Mouse (Mus musculus): ENCODE data around the gene Irx6. TPM values are rescaled to one million over a fixed set of nuclear protein-coding genes. Genes with fewer than 3 reads are reported as not detected.

The Irx6 gene
- total RNA-seq, 2 experiments from 2014 or later = 0.21 to 0.22 TPM

DNA sequence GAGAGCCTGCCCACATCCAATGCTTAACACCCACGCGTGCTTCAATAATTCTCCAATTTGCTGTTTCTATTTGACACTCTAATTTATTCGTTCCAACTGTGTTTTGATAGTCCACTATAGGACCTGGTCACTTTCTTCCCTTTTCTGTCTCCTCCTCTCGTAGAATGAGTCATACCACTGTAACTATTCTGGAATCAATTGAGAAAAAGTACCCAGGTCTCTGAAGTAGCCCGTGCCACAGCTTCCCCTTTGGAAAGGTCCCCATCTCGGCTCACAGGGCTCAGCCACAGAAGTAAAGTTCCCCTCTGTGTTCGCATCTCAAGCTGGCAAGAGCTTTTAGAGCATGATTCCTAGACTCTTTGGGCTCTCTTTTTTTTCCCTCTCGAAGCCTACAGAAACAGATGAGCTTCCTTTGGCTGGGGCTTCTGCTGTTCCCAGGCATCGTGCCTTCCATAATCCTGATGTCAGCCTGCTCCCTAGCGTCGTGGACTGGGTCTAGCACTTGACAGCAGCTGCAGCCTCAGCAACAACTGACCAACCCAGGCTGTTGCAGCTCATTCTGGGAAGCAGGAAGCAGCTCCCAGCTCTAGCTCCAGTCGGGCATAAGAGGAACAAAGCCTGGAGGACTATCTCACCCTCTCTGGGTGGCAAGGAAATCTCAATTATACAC, 47.3 kb downstream of the Irx6 start:
- DNase-seq (ENCODE audit: low spot score in 2 of 2) = peak; percentile 74 to 78

DNA sequence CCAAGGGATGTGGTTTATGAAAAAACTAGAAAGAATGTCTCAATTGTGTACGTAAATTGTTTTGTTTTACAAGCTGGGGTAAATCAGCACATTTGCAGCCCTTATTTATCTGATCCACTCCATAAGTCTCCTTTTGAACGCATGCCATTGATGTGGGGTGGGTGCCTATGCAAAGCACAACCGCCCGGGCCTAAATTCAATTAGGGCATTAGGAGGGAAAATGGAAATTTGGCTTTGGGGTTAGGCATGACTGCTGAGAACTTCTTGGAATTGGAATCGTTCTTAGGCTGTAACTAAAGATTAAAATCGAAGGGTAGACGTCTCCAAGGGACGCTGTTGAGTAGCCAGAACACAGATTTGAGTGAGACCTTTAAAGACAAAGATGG, 47.8 kb downstream of the Irx6 start:
- DNase-seq (ENCODE audit: low spot score in 2 of 2) = no peak

DNA sequence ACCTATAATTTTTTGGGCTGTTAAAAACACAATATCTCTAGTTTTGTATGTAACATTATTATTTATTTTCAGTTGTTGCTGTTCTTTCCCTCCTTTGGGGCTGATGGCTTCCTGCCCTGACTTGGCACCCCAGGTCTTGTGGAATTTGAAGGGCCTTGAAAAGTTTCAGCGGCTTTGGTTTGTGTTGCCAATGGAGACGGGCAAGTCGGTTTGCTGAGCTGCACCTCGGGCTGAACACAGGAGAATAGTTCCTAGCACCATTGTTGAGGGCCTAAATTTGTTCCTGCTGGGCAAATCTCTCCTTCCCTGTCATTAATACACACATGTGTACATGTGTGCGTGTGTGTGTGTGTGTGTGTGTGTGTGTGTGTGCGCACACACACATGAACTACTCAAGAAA, 49.2 kb downstream of the Irx6 start:
- DNase-seq (ENCODE audit: low spot score in 2 of 2) = no peak

DNA sequence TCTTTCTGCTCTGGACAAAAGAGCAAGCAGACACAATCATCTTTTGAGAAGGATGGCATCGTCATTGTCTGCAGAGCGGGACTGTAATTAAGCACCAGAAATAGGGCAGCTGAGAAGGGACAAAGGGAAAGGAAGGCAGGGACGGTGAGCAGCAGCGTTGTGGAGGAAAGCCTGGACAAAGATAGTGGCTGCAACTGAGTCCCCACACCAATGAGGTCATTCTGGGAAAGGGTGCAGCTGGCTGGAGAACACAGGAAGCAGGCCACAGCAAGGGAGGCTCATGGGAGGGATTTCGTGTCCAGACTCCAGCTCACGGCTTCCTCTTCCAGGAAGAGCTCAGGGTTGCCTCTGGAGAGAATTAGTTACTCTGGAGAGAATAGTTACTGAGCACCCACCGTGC, 49.9 kb downstream of the Irx6 start:
- no peak for DNase-seq (ENCODE audit: low spot score in 2 of 2)

DNA sequence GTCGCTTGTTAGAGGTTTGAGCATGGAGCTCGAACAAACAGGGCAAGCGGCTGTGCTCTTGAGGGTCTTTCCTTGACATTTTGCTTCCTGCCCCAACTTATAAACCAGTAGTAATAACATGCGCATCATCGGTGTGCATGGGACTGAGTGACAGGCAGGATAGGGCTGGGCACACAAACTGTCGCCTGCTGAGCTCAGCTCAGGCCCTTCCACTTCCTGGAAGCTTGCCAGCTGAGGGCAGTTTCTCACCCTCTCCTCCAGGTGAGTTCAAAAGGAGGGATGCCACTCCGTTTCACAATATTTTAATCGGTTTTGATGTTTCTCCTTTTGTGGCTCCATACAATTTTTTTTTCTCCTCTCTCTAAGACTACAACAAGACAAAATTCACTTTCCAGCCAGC, 50.3 kb downstream of the Irx6 start:
- DNase-seq (ENCODE audit: low spot score in 2 of 2) = no peak

Other genes with a start within 250 kb of the Irx6 start
- 10 to 100 TPM in 1 of 2 experiments, 1 to 10 TPM in 1; 7.5 to 10.6 TPM for gene Mmp2, start 153.0 kb downstream of the Irx6 start, total RNA-seq (2021)
- 10 to 100 TPM in 1 of 2 experiments, 1 to 10 TPM in 1; 8.1 to 11.1 TPM for gene Lpcat2, start 181.1 kb downstream of the Irx6 start, total RNA-seq (2021)
- 1 to 10 TPM; 1.0 to 1.8 TPM for gene Capns2, start 227.1 kb downstream of the Irx6 start, total RNA-seq (2021)

Data from layer of hippocampus, postnatal 10 days (tissue).